Mouse (Mus musculus) small intestine, adult 2 months (tissue): ENCODE results near the gene Bmp5.

Source experiments
- CTCF ChIP-seq: fragments of 200-500 bp; IDR thresholded peaks from 2 replicates; pipeline ENCODE4 v1.5.1; 2012; ENCODE audit warnings: low read depth, mild to moderate bottlenecking, control low read depth, inconsistent platforms, low read length, moderate library complexity, mixed read lengths; ENCODE audit not compliant: insufficient replicate concordance, insufficient read length; ENCODE audit errors: extremely low read depth
- POLR2A ChIP-seq: fragments of 200-500 bp; IDR thresholded peaks from 2 replicates; pipeline ENCODE4 v1.6.1; 2012; ENCODE audit warnings: low read depth, mild to moderate bottlenecking, control low read depth, inconsistent platforms, low read length, moderate library complexity

DNA sequence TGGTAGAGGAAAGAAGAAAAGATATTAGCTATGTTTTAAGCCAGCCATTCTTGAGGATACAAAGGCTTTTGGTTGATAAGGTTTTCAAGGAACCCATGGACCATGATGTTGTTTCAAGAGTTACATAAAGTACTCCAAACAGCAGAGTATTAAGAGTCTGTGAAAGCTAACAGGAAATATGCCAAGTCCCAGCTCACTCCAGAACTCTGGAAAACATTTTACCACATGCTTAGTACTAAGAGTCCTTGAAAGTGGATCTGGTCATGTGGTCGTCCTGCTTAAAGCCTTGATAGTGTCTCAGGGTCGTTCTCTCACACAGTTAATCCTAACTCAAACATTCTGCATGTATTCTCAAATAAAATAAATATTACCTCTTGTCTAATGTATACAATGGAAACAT is 101.2 kb downstream of the Bmp5 start:
- TF ChIP-seq CTCF = no peak
- TF ChIP-seq POLR2A = no peak
